Mouse (Mus musculus) gastrocnemius, adult 2 months (tissue): Measurements from ENCODE around the gene Actr3. TPM values are rescaled to one million over a fixed set of nuclear protein-coding genes. Genes with fewer than 3 reads are reported as not detected.

Experiments used
- DNase-seq: peaks from one replicate; pipeline ENCODE4 v3.0.0; 2022
- H3K27ac ChIP-seq: fragments of 200-600 bp; 2 replicates; pipeline ENCODE4 v1.8.1; 2022; ENCODE audit warnings: mild to moderate bottlenecking
- H3K4me3 ChIP-seq: fragments of 200-600 bp; 2 replicates; pipeline ENCODE4 v1.8.1; 2022; ENCODE audit warnings: mild to moderate bottlenecking, moderate library complexity
- CTCF ChIP-seq: fragments of 200-600 bp; IDR thresholded peaks from 2 replicates; pipeline ENCODE4 v1.8.1; 2022; ENCODE audit warnings: antibody characterized with exemption, mild to moderate bottlenecking, moderate library complexity
- intact Hi-C: fragments of 180-260 bp; cut with DNase I; formaldehyde crosslinking; loops from one replicate; pipeline ENCODE4 v1.15.1; 2025
- total RNA-seq, 2 experiments: library from RNA; stranded (reverse); gene quantifications; 2 replicates each; pipeline ENCODE4 v1.2.3; 2021

The Actr3 gene
- total RNA-seq, 2 experiments from 2014 or later = 35.6 to 45.1 TPM

DNA sequence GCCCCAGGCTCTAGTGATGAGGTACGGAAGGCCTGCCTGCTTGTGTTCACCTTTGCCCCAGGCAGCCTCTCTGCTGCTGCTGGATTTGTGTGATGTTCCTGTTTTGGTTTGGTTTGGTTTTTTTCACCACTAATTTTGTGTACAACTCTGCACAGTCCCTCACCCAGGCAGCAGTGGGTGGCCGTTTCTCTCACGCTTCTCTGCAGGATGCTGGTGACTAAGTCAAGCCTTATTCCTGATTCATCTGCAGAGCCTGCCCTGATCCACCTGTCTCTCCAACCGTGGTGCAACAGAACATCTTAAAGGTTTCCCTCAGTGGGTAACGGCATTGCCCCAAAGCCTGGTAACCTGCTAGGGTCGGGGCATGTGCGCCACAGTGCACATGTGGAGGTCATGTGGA is 49.3 kb downstream of the Actr3 start:
- no peak overlapping the region for H3K4me3 ChIP-seq
- intact Hi-C loops = no loop called here
- no peak for TF ChIP-seq CTCF
- H3K27ac ChIP-seq = no peak overlapping the region
- no peak for DNase-seq

DNA sequence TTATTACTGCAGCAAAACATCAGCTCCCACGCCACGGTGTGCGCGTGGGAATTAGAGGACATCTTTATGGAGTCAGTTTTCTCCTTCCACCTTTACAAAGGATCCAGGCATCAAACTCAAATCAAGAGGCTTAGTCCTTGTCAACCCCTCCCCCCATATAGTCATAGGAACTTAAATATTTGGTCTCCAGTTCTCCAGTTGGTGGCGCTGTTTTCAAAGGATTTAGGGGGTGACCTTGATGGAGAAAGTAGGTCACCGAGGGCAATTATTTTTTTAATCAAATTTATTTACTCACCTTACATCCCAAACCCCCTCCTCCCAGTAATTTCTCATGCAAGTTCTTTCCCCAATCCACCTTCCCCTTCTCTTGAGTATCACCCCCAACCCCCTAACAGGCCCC is 52.9 kb downstream of the Actr3 start:
- intact Hi-C loops = no loop called here
- Histone ChIP-seq H3K4me3 (no peak overlapping the region), H3K27ac (no peak overlapping the region)
- DNase-seq = no peak
- TF ChIP-seq CTCF = peak; percentile 49

DNA sequence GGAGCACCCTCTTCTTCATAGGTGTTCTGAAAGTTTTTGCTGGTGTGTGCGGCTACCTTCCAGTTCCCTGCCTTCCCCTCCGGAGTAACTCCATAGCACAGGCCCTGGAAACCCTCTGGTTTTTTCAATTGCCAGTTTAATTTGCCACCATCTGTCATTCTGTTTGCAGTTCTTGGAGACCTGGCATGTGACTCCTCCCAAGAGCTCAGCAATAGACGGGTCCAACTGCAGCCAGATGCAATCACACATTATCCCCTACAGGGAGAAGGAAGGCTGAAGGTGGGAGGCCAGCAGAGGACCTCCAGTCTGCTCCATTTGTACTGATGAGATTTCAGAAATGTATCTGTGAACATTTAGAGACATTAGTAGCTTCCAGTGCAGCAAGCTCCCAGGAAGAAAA is 56.6 kb downstream of the Actr3 start:
- intact Hi-C loops = no loop called here
- H3K27ac ChIP-seq = no peak overlapping the region
- no peak for TF ChIP-seq CTCF
- no peak for DNase-seq
- no peak overlapping the region for H3K4me3 ChIP-seq

DNA sequence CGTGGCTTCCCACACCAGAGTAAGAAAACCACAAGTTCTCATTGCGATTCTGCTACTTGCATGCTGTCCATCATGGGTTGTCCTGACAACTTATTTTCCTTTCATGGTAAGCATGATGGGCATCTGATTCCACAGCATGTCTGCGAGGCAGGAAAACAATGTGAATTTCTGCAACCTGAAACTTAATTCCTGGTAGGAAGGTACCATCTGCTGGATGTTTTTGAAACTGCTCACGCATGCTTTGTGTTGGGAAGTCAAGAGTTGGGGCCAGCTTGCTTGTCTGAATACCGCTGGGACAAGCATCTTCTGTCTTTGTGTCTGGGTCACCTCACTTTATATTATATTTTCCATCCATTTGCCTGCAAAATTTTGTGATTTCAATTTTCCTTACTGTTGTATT is 62.7 kb downstream of the Actr3 start:
- Histone ChIP-seq H3K27ac (no peak overlapping the region), H3K4me3 (no peak overlapping the region)
- DNase-seq = no peak
- no peak for TF ChIP-seq CTCF
- intact Hi-C loops = loop anchor here (5.0 kb wide), 1 partner anchor 199 kb away; no protein-coding TSS in a partner anchor

DNA sequence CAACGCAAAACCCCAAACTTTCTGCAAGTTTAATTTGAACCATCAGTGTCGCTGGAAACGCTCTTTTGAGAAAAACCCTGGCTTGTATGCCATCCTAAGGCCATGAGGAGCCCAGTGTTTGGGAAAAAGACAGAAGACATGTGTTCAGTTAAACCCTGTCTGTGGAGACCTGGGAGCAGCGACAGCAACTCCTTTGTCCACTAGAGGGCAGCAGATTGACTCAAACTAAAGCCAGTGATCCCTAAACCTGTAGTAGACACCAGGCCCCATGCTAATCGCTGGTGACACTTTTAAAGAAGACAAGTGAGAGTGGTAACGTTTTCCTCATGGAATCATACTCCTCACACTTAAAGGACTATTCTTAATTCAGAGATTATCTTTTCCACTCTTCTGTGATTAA is 64.7 kb downstream of the Actr3 start:
- TF ChIP-seq CTCF = peak; percentile 94

DNA sequence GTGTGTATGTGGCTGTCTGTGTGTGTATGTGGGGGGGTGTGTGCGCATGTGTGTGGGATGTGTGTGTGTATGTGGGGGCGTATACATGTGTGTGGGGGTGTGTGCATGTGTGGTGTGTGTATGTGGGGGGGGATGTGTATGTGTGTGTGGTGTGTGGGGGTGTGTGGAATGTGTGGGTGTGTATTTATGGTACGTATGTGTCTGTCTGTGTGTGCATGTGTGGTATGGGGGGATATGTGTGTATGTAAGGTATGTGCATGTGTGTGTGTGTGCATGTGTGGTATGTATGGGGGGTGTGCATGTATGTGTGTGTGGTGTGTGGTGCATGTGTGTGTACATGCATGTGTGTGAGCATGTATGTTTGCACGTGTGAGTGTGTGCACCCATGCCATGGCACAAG is 70.0 kb downstream of the Actr3 start:
- no peak for DNase-seq
- intact Hi-C loops = no loop called here
- Histone ChIP-seq H3K4me3 (no peak overlapping the region), H3K27ac (no peak overlapping the region)
- TF ChIP-seq CTCF = no peak

More for the DNA sequence above, 64.7 kb downstream of the Actr3 start:
- Histone ChIP-seq H3K27ac (no peak overlapping the region), H3K4me3 (no peak overlapping the region)
- intact Hi-C loops = loop anchor here (5.0 kb wide), 1 partner anchor 202 kb away; no protein-coding TSS in a partner anchor
- peak; percentile 61 for DNase-seq

DNA sequence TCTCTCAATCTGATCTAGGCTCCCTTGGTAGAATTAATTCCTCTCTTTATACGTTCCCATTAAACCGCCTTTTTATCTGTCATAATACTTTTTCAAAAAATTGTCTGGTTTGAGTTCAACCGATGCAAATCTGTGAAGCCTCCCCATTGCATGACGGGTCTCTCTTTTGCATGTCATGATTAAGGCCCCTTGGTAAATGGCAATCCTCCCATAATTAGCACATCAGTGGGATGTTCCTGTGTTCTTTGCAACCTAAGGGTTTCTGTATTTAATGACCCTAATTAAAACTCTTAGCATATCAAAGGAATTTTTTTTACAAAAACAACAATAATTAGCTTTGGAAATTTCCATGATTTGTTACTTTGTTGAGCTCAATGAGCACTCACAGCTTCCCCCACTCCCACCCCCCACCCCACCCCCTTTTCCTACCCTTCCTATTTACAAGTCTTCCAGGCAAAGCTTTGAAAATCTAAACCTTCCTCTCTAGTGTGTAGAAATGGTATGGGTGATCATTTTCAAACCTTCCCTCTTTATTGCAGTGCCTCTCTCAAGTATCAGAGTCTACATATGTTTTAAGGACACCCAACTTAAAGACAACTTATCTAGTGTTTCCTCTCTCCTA is 84.0 kb downstream of the Actr3 start:
- no peak for TF ChIP-seq CTCF
- intact Hi-C loops = no loop called here
- Histone ChIP-seq H3K4me3 (no peak overlapping the region), H3K27ac (no peak overlapping the region)
- DNase-seq = no peak

DNA sequence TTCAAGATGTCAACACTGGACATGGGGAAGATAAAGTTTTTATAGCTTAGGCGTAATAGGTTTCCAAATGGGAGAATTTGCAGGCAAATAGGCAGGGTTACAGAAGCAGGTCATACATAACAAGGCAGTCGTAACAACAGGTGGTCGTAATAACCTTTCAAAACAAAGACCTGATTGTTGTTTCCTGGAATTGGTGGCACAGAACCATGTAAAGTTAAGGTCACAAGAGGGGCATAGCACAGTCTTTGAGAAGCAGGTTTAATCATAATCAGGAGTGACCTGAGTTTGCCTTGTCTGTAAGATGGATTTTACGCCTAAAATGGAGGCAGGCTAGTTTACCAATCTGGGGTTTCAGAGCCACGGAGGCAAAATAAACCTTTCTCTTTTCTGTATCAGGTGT is 84.7 kb downstream of the Actr3 start:
- intact Hi-C loops = no loop called here
- DNase-seq = no peak

DNA sequence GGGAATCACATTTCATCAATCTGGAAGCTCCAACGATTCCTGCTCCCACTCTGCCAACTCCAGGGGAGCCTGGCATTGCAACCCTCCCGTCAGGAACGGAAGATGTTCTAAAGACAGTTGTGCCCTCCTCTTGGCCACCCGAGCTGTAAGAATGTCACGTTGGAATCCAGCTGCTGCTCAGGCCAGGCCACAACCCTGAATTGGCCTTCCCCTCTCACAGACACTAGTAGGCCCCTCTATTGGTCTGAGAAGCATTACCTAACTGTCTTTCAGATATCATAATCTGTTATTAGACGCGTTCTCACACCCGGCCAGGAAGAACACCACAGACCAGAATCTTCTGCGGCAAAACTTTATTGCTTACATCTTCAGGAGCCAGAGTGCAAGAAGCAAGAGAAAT is 89.7 kb downstream of the Actr3 start:
- DNase-seq = no peak
- no peak for TF ChIP-seq CTCF
- Histone ChIP-seq H3K27ac (no peak overlapping the region), H3K4me3 (no peak overlapping the region)
- intact Hi-C loops = no loop called here

More for the DNA sequence above, 84.7 kb downstream of the Actr3 start:
- Histone ChIP-seq H3K4me3 (no peak overlapping the region), H3K27ac (no peak overlapping the region)
- no peak for TF ChIP-seq CTCF

DNA sequence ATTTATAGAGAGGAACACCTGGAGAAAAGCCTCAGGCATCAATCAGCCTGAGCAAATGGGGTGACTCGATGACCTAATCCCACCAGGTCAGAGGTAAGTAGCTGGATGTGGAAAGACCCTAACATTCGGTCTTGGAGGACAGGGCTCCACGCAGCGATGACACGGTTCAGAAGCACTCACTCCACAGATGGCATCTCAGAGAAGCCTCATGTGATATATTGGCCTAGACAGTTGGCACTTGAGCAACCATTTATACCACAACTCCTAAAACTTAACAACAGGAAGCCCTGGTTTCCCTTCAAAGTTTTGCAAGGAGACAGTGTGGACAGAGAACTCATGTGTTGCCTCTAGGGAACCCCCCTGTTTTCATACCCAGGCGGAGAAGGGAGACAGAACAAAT is 90.1 kb downstream of the Actr3 start:
- Histone ChIP-seq H3K4me3 (no peak overlapping the region), H3K27ac (no peak overlapping the region)
- TF ChIP-seq CTCF = no peak
- no peak for DNase-seq
- intact Hi-C loops = no loop called here

DNA sequence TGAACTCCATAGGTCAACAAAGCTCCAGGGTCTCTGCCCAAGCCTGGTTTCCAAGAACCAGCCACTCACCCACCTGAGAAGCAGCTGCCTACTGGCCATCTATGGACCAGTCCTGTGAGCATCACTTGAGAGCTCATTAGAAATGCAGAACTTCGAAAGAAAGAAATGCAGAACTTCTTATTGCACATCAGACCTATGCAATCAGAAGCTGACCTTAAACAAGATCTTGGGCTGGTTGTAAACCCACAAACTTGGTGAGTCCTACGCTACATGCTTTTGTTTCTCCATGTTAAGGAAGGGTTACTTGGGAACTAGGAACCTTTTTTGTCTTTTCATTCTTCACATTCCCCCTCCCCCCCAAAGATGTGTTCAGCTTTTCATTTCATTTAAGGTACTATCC is 92.4 kb downstream of the Actr3 start:
- intact Hi-C loops = no loop called here
- no peak for TF ChIP-seq CTCF
- no peak for DNase-seq
- Histone ChIP-seq H3K4me3 (no peak overlapping the region), H3K27ac (no peak overlapping the region)

Other genes starting within 250 kb of the Actr3 start
- gene Slc35f5, start 124.9 kb upstream of the Actr3 start, total RNA-seq = 10 to 100 TPM; 21.7 to 26.2 TPM
- gene Gpr39, start 241.3 kb upstream of the Actr3 start, total RNA-seq = not detected